Mouse (Mus musculus): ENCODE results near the gene Olfr1424. TPM values are rescaled to one million over a fixed set of nuclear protein-coding genes. Genes with fewer than 3 reads are reported as not detected.
A peak's percentile ranks its signal among the peaks of the same experiment; 100 is the strongest.

The Olfr1424 gene
- polyA plus RNA-seq, 1 experiment, result not detected

- no peaks in the 10 kb centered on the region for H3K79me2 ChIP-seq (ENCODE audit: control insufficient read depth, insufficient read depth)
- TF ChIP-seq CTCF (IDR thresholded peaks at IDR 0.05; ENCODE audit: control insufficient read depth, insufficient read depth, insufficient read length) (no peak), CEBPB (IDR thresholded peaks at IDR 0.05; ENCODE audit: low read depth) (peak; percentile 25), MAX (IDR thresholded peaks at IDR 0.05) (peak; percentile 71)
- no peaks in the 10 kb centered on the region for H3K36me3 ChIP-seq (ENCODE audit: control insufficient read depth, insufficient read depth)
- no peaks in the 10 kb centered on the region for H3K79me3 ChIP-seq (ENCODE audit: low read depth)
- no peaks in the 10 kb centered on the region for H3K27me3 ChIP-seq (ENCODE audit: control insufficient read depth, insufficient read depth, insufficient read length)
- H3K4me3 ChIP-seq (ENCODE audit: insufficient read depth, poor library complexity, severe bottlenecking), result peak overlapping the region; percentile 47
- H3ac ChIP-seq (ENCODE audit: control insufficient read depth, insufficient read length, low read depth), result peak overlapping the region; percentile 57
Measured at GRCm38 (mm10) chr19:12010916-12011559, 51.4 kb downstream of the Olfr1424 start.

DNA sequence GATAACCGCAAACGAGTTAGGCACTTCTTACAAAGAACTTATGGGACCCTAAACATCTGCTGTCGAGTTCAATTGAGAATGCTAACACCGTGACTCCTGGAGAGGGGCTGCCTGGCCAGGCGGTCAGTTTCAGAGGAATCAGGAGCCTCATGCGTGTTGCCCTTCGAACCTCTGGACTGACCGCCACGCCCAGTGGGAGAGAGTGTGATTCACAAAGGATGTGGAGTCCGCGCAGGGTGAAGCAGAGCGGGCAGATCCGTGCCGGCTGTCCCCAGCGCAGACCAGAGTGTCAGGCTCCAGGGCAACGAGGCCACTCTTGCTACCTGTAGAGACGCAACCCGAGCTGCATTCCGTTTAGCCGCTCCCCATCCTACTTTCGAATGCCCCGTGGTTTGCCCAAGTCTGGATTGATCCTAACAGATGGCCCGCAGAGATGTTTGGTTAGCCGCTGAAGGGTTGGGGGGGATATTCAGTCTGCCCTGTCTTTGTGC lies 52.2 kb downstream of the Olfr1424 start:
- TF ChIP-seq USF1 (IDR thresholded peaks at IDR 0.05; ENCODE audit: low read depth) (no peak), MAX (IDR thresholded peaks at IDR 0.05) (peak; percentile 36), MYOD1 (IDR thresholded peaks at IDR 0.05; ENCODE audit: control insufficient read depth, insufficient read length, low read depth) (peak; percentile 17)
- H3ac ChIP-seq (ENCODE audit: control insufficient read depth, insufficient read length, low read depth), result peak overlapping the region; percentile 90
- no peaks in the 10 kb centered on the region for H3K27me3 ChIP-seq (ENCODE audit: control insufficient read depth, insufficient read depth, insufficient read length)
- peak overlapping the region; percentile 47 for H3K4me3 ChIP-seq (ENCODE audit: insufficient read depth, poor library complexity, severe bottlenecking)
- H3K79me3 ChIP-seq (ENCODE audit: low read depth), result no peaks in the 10 kb centered on the region
- no peaks in the 10 kb centered on the region for H3K79me2 ChIP-seq (ENCODE audit: control insufficient read depth, insufficient read depth)
- H3K36me3 ChIP-seq (ENCODE audit: control insufficient read depth, insufficient read depth), result no peaks in the 10 kb centered on the region

GRCm38 (mm10) chr19:12009501-12010280 lies 52.8 kb downstream of the Olfr1424 start:
- Histone ChIP-seq H3K79me2 (ENCODE audit: control insufficient read depth, insufficient read depth) (no peaks in the 10 kb centered on the region), H3K79me3 (ENCODE audit: low read depth) (no peaks in the 10 kb centered on the region), H3ac (ENCODE audit: control insufficient read depth, insufficient read length, low read depth) (peak overlapping the region; percentile 90), H3K4me3 (ENCODE audit: insufficient read depth, poor library complexity, severe bottlenecking) (peak overlapping the region; percentile 47), H3K36me3 (ENCODE audit: control insufficient read depth, insufficient read depth) (no peaks in the 10 kb centered on the region), H3K27me3 (ENCODE audit: control insufficient read depth, insufficient read depth, insufficient read length) (no peaks in the 10 kb centered on the region)
- TF ChIP-seq FOSL1 (IDR thresholded peaks at IDR 0.05; ENCODE audit: insufficient read depth, low read length, poor library complexity, severe bottlenecking) (no peak), MYOG (IDR thresholded peaks at IDR 0.05; ENCODE audit: control insufficient read depth, extremely low read depth, insufficient read length) (no peak), MYOD1 (IDR thresholded peaks at IDR 0.05; ENCODE audit: control insufficient read depth, insufficient read length, low read depth) (no peak), CTCF (IDR thresholded peaks at IDR 0.05; ENCODE audit: control insufficient read depth, insufficient read depth, insufficient read length) (no peak), MAX (IDR thresholded peaks at IDR 0.05) (no peak), CEBPB (IDR thresholded peaks at IDR 0.05; ENCODE audit: low read depth) (no peak)

Other genes with a start within 250 kb of the Olfr1424 start
- 5.4 TPM for gene Stx3, start 243.3 kb downstream of the Olfr1424 start, polyA plus RNA-seq (2012; fragmentation: generic; extraction: Trizol)
- not detected for gene Olfr1417, start 223.5 kb downstream of the Olfr1424 start, polyA plus RNA-seq (2012; fragmentation: generic; extraction: Trizol)
- gene Olfr1418, start 201.6 kb downstream of the Olfr1424 start, polyA plus RNA-seq (2012; fragmentation: generic; extraction: Trizol), result not detected
- not detected for gene Olfr1419, start 187.6 kb downstream of the Olfr1424 start, polyA plus RNA-seq (2012; fragmentation: generic; extraction: Trizol)
- not detected for gene Olfr1420, start 176.1 kb downstream of the Olfr1424 start, polyA plus RNA-seq (2012; fragmentation: generic; extraction: Trizol)
- 13.3 TPM for gene Patl1, start 150.3 kb downstream of the Olfr1424 start, polyA plus RNA-seq (2012; fragmentation: generic; extraction: Trizol)
- gene Osbp, start 96.7 kb downstream of the Olfr1424 start, polyA plus RNA-seq (2012; fragmentation: generic; extraction: Trizol), result 14.3 TPM
- gene Olfr1423, start 21.4 kb downstream of the Olfr1424 start, polyA plus RNA-seq (2012; fragmentation: generic; extraction: Trizol), result 0.01 TPM
- not detected for gene Olfr1425, start 15.0 kb upstream of the Olfr1424 start, polyA plus RNA-seq (2012; fragmentation: generic; extraction: Trizol)
- gene Olfr1426, start 29.3 kb upstream of the Olfr1424 start, polyA plus RNA-seq (2012; fragmentation: generic; extraction: Trizol), result not detected
- gene Olfr1427, start 40.7 kb upstream of the Olfr1424 start, polyA plus RNA-seq (2012; fragmentation: generic; extraction: Trizol), result not detected
- not detected for gene Olfr1428, start 53.2 kb upstream of the Olfr1424 start, polyA plus RNA-seq (2012; fragmentation: generic; extraction: Trizol)
- gene Olfr76, start 60.5 kb upstream of the Olfr1424 start, polyA plus RNA-seq (2012; fragmentation: generic; extraction: Trizol), result not detected
- not detected for gene Olfr1555-ps1, start 107.4 kb upstream of the Olfr1424 start, polyA plus RNA-seq (2012; fragmentation: generic; extraction: Trizol)
- gene Olfr1431, start 138.0 kb upstream of the Olfr1424 start, polyA plus RNA-seq (2012; fragmentation: generic; extraction: Trizol), result not detected
- not detected for gene Olfr1432, start 169.9 kb upstream of the Olfr1424 start, polyA plus RNA-seq (2012; fragmentation: generic; extraction: Trizol)
- gene Olfr262, start 179.0 kb upstream of the Olfr1424 start, polyA plus RNA-seq (2012; fragmentation: generic; extraction: Trizol), result not detected
- gene Olfr235, start 198.3 kb upstream of the Olfr1424 start, polyA plus RNA-seq (2012; fragmentation: generic; extraction: Trizol), result not detected
- not detected for gene Olfr1434, start 217.2 kb upstream of the Olfr1424 start, polyA plus RNA-seq (2012; fragmentation: generic; extraction: Trizol)
- gene Olfr1436, start 236.4 kb upstream of the Olfr1424 start, polyA plus RNA-seq (2012; fragmentation: generic; extraction: Trizol), result not detected

All from C2C12 (cell line).